Mouse (Mus musculus) kidney, embryonic 15.5 days (tissue): ENCODE data around the gene Gabrb3. TPM values are rescaled to one million over a fixed set of nuclear protein-coding genes. Genes with fewer than 3 reads are reported as not detected.

Experiments used
- ATAC-seq: fragments of 200-750 bp; cut with Nextera tagmentation; replicated peaks from 2 replicates; pipeline ENCODE4 v1.8.0; 2017; ENCODE audit warnings: moderate TSS enrichment; ENCODE audit not compliant: low FRiP score
- H3K27ac ChIP-seq: fragments of 300-500 bp; sonication (generic); 2 replicates; pipeline ENCODE4 v1.5.1; 2015; ENCODE audit warnings: mild to moderate bottlenecking, inconsistent platforms
- H3K27me3 ChIP-seq: fragments of 300-500 bp; sonication (generic); 2 replicates; pipeline ENCODE4 v1.6.1; 2015; ENCODE audit warnings: inconsistent platforms
- H3K36me3 ChIP-seq: fragments of 300-500 bp; sonication (generic); 2 replicates; pipeline ENCODE4 v1.6.1; 2015; ENCODE audit warnings: inconsistent platforms
- H3K4me1 ChIP-seq: fragments of 300-500 bp; sonication (generic); 2 replicates; pipeline ENCODE4 v1.6.1; 2015; ENCODE audit warnings: inconsistent platforms
- H3K4me2 ChIP-seq: fragments of 300-500 bp; sonication (generic); 2 replicates; pipeline ENCODE4 v1.6.1; 2015; ENCODE audit warnings: moderate library complexity, mild to moderate bottlenecking, inconsistent platforms
- H3K4me3 ChIP-seq: fragments of 300-500 bp; sonication (generic); replicated peaks from 2 replicates; pipeline ENCODE4 v1.5.1; 2015; ENCODE audit warnings: mild to moderate bottlenecking, inconsistent platforms
- H3K9ac ChIP-seq: fragments of 300-500 bp; sonication (generic); 2 replicates; pipeline ENCODE4 v1.6.1; 2015; ENCODE audit warnings: mild to moderate bottlenecking, inconsistent platforms
- H3K9me3 ChIP-seq: fragments of 300-500 bp; sonication (generic); replicated peaks from 2 replicates; pipeline ENCODE4 v1.6.1; 2016; ENCODE audit warnings: inconsistent platforms
- WGBS: fragments of 180-500 bp; shearing (Covaris S2); methylation state at CpG from one replicate; pipeline ENCODE4 v1.1.7; 2015; ENCODE audit warnings: mixed read lengths; 5-methylcytosine and 5-hydroxymethylcytosine counted together
- polyA plus RNA-seq: library from polyadenylated mRNA; unstranded; fragments of >200 nt; fragmentation: Nextera tagmentation; extraction: Ambion mirVana; gene quantifications from 2 replicates; pipeline ENCODE4 v1.2.1, GENCODE M21; 2015

Gabrb3 gene
- polyA plus RNA-seq, 1 experiment from 2014 or later = 1.8 TPM

DNA sequence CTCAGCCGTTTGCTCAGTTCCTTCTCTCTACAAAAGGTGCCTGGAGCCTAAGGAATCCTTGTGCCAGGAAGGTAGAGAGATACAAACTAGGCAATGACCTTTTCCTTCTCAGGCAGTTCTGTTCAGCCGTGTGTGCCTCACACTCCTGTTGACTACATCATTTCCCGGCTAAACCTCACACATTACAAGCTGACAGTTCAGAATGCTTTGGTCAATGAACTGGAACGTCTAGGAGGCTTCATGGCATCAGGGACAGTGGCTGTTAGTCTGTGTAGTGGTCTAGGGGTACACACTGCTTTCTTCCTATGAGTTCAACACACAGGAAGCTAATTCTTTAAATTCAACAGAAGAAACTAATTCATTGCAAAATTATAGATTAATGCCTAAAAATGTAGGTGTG is 216.2 kb downstream of the Gabrb3 start:
- Histone ChIP-seq H3K9ac (no peak overlapping the region), H3K4me1 (0 out of 2 replicates have a peak, but pooled peaks cover 7% of the 10 kb centered on the region), H3K4me3 (no peak overlapping the region), H3K9me3 (no peaks in the 10 kb centered on the region), H3K36me3 (no peaks in the 10 kb centered on the region), H3K4me2 (no peak overlapping the region), H3K27me3 (no peaks in the 10 kb centered on the region), H3K27ac (no peak overlapping the region)
- ATAC-seq = peak; percentile 87
- 25% methylated on average over 4 of the region's 4 CpGs for WGBS

DNA sequence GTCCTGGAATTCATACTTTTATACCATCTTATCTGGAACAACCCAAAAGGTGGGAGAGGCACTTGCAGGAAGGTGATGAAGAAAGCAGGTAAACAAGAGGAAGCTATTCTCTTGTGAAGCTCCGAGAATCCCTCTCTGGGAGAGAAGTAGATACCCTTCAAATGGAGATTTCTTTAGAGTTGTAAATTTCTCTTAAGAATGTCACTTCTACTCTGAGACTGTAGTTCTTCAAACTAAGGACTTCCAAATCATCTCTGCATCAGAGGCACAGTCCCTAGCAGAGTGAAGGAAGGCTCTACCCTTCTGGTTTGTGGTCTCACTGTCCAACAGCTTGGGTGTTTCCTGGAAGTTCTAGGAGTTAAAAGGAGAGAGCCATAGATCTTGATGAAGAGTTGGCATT is 221.3 kb downstream of the Gabrb3 start:
- Histone ChIP-seq H3K36me3 (no peaks in the 10 kb centered on the region), H3K9ac (no peak overlapping the region), H3K9me3 (no peaks in the 10 kb centered on the region), H3K27me3 (no peaks in the 10 kb centered on the region), H3K4me1 (no peaks in the 10 kb centered on the region), H3K4me3 (no peak overlapping the region), H3K4me2 (no peak overlapping the region), H3K27ac (no peak overlapping the region)
- 30% methylated on average over 1 of the region's 1 CpGs for WGBS
- ATAC-seq = no peak

DNA sequence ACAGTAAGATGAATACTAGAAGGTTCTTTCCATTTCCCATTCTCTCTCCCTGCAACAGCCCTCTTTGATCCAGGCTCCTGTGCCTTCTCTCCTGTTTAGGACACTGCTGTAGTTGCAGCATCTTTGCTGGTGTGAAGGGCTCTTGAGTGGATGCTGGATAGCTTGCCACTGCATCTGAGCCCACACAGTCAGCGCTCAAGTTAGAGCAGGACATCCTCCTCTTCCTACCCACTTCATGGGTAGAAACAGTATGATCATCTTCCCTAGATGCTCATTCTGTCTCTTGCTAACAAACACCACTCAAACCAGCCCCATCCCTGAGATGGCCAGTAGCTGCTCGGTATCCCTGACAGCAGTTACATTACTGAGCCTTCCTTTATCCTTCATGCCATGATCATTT is 227.9 kb downstream of the Gabrb3 start:
- no peaks in the 10 kb centered on the region for H3K36me3 ChIP-seq
- no peak for ATAC-seq

DNA sequence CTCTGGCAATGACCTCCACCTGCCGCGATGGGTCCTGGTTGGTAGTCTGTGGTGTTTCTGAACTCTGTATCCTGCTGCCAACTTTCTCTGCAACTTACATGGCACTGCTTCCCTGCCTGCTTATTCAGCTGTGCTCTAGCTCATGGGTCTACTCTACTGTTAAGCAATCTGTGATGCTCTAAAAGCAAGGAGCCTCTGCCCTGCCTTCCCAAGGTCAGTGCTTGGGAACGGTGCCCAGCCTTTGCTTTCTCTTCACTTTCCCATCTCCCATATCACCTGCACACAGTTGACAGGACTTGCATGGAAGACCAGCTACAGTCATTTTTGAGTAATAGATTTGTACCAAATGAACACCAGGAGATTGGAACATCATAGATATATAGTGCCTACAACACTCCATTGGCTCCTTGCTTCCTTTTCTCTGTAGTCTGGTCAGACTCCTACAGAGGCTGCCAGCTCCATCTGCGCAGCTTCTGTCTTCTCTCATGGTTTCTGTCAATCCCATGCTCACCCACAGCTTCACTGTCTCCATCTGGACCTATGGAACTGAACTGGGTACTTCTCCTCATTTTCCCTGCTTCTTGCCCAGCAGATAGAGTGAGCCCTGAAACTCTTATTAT is 228.8 kb downstream of the Gabrb3 start:
- Histone ChIP-seq H3K4me3 (no peak overlapping the region), H3K4me2 (no peak overlapping the region), H3K36me3 (no peaks in the 10 kb centered on the region), H3K9me3 (no peaks in the 10 kb centered on the region), H3K27me3 (no peaks in the 10 kb centered on the region), H3K27ac (no peak overlapping the region), H3K9ac (no peak overlapping the region), H3K4me1 (no peaks in the 10 kb centered on the region)
- ATAC-seq = no peak
- 92% methylated on average over 4 of the region's 4 CpGs for WGBS

More for the DNA sequence above, 227.9 kb downstream of the Gabrb3 start:
- WGBS = 83% methylated on average over 2 of the region's 2 CpGs
- H3K27ac ChIP-seq = no peak overlapping the region
- no peaks in the 10 kb centered on the region for H3K4me1 ChIP-seq
- H3K4me2 ChIP-seq = no peak overlapping the region
- H3K9me3 ChIP-seq = no peaks in the 10 kb centered on the region
- H3K9ac ChIP-seq = no peak overlapping the region
- no peaks in the 10 kb centered on the region for H3K27me3 ChIP-seq
- no peak overlapping the region for H3K4me3 ChIP-seq

DNA sequence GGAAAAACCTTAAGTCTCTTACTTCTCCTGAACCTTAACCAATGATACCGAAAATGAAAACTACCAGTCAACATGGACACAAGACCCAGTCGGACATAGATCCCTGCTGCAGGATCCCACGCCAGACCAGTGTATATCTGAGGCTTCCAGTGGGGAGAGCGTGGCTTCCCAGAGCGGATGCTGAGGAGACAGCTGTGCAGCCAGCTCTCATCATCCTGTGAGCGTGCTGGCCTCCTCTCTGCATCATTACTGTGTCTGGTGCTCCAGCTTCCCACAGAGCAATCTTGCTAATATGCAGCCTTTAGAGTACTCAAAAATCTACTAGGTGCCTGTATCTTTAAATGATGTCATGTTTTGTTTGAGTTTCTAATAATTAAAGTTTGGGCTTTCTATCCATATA is 257.9 kb downstream of the Gabrb3 start:
- no peak overlapping the region for H3K4me3 ChIP-seq
- no peaks in the 10 kb centered on the region for H3K27me3 ChIP-seq
- no peak overlapping the region for H3K27ac ChIP-seq
- H3K4me1 ChIP-seq = no peaks in the 10 kb centered on the region
- no peaks in the 10 kb centered on the region for H3K9me3 ChIP-seq
- ATAC-seq = no peak
- no peak overlapping the region for H3K9ac ChIP-seq
- 91% methylated on average over 6 of the region's 6 CpGs for WGBS
- H3K36me3 ChIP-seq = no peaks in the 10 kb centered on the region
- H3K4me2 ChIP-seq = no peak overlapping the region

DNA sequence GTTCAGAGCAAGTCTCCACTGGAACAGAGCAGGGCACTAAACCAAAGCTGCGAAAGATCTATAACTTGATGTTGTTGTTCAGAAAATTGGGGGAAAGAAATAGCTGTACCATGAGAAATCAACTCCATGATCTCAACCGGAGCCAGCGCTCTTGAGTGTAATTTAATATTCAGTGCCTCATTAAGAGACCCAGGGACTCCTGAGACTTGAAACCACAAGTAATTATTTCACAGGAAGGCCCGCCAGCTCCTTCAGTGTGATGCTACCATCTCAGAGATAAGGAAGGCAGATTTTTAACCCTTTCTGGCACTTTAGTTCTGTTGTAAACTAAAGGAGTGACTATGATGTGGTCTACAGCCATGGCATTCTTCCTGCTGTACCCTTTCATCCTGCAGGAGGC is 270.3 kb downstream of the Gabrb3 start:
- no peak for ATAC-seq
- Histone ChIP-seq H3K9me3 (no peaks in the 10 kb centered on the region), H3K27ac (no peak overlapping the region), H3K4me3 (no peak overlapping the region), H3K4me1 (no peaks in the 10 kb centered on the region), H3K36me3 (no peaks in the 10 kb centered on the region), H3K9ac (no peak overlapping the region), H3K4me2 (no peak overlapping the region), H3K27me3 (no peaks in the 10 kb centered on the region)
- WGBS = 45% methylated on average over 4 of the region's 4 CpGs

DNA sequence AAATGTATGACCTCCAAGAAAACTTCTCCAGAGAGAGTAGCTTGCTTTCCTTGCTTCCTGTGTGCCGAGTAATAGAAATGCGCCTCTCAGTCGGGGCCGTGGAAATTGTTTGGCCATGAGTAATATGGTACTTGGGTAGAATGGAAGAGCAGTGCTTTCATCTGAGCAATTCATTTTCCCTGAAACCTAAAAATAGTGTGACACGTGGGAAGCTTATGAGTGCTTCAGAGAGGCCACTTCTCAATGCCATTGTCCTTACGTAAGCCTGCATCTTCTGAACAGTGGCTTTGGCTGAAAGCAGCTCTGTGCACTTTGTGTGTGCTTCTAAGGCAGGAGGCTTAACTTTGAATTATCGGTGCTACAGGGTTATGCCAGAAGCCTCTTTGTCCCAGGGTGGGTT is 280.9 kb downstream of the Gabrb3 start:
- H3K9me3 ChIP-seq = no peaks in the 10 kb centered on the region
- H3K4me1 ChIP-seq = no peaks in the 10 kb centered on the region
- no peak overlapping the region for H3K9ac ChIP-seq
- no peak overlapping the region for H3K27ac ChIP-seq
- ATAC-seq = no peak
- H3K4me3 ChIP-seq = no peak overlapping the region
- no peak overlapping the region for H3K4me2 ChIP-seq
- H3K36me3 ChIP-seq = no peaks in the 10 kb centered on the region
- 89% methylated on average over 7 of the region's 7 CpGs for WGBS
- H3K27me3 ChIP-seq = no peaks in the 10 kb centered on the region

DNA sequence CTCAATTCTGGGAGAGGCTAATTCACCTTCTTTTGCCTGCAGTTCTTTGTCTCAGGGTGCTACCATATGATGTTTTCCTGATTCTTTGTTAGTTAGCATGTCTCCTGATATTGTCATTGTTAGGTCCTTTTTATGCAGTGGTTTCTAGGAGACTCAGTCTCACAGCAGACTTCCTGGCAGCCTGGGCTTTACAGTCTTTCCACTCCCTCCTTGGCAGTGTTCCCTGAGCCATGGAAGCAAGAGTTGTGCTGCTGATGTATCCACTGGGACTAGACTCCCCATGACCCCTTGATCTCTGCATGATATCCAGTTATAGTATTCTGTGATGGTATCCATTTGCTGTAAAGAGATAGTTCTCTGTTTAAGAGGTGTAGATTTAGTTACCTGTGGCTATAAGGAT is 281.6 kb downstream of the Gabrb3 start:
- no peak for ATAC-seq
- Histone ChIP-seq H3K27ac (no peak overlapping the region), H3K4me1 (no peaks in the 10 kb centered on the region), H3K36me3 (no peaks in the 10 kb centered on the region), H3K4me3 (no peak overlapping the region), H3K4me2 (no peak overlapping the region), H3K27me3 (no peaks in the 10 kb centered on the region), H3K9me3 (no peaks in the 10 kb centered on the region), H3K9ac (no peak overlapping the region)

DNA sequence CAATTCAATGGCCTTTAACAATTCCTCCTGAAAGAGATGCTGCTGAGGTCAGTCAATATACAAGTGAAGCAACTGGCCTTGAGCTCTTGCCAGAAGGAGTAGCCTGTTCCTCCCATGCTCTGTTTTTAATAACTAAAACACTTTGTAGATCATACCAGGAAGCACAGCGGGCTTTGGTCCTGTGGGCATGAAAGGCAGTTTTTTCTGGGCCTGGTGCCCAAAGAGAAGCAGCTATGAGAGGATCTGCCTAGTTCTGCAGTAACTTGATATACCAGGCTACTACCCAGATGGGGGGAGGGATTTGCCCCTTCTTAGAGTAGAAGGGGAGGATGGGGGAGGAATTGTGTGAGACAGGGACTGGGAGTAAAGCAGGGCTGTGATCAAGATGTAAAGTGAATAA is 284.1 kb downstream of the Gabrb3 start:
- no peaks in the 10 kb centered on the region for H3K4me1 ChIP-seq
- H3K27me3 ChIP-seq = no peaks in the 10 kb centered on the region
- H3K36me3 ChIP-seq = no peaks in the 10 kb centered on the region
- no peak overlapping the region for H3K4me2 ChIP-seq
- no peak overlapping the region for H3K9ac ChIP-seq
- no peak overlapping the region for H3K27ac ChIP-seq
- H3K4me3 ChIP-seq = no peak overlapping the region
- H3K9me3 ChIP-seq = no peaks in the 10 kb centered on the region
- WGBS = 79% methylated on average over 1 of the region's 1 CpGs
- ATAC-seq = no peak

DNA sequence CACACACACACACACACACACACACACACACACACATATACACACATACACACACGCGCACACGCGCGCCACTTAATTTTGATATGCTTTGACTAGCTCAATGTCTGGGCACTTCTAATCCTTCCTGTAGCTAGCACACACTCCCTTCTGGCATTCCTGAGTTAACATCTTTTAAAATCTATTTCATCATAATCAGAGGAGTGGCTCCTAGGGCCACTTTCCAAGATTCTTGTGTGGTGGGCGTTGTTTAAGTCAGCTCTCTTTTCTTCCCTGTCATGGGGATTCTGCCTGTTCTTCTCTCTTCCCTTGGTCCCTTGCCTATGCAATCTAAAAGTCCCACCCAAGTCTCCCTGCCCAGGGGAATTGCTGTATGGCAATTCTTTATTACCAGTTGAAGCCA is 286.6 kb downstream of the Gabrb3 start:
- H3K27ac ChIP-seq = no peak overlapping the region
- H3K27me3 ChIP-seq = no peaks in the 10 kb centered on the region
- H3K36me3 ChIP-seq = no peaks in the 10 kb centered on the region
- ATAC-seq = no peak
- H3K9me3 ChIP-seq = no peaks in the 10 kb centered on the region
- no peak overlapping the region for H3K4me3 ChIP-seq
- H3K4me2 ChIP-seq = no peak overlapping the region
- no peaks in the 10 kb centered on the region for H3K4me1 ChIP-seq
- no peak overlapping the region for H3K9ac ChIP-seq
- WGBS = 95% methylated on average over 6 of the region's 6 CpGs

DNA sequence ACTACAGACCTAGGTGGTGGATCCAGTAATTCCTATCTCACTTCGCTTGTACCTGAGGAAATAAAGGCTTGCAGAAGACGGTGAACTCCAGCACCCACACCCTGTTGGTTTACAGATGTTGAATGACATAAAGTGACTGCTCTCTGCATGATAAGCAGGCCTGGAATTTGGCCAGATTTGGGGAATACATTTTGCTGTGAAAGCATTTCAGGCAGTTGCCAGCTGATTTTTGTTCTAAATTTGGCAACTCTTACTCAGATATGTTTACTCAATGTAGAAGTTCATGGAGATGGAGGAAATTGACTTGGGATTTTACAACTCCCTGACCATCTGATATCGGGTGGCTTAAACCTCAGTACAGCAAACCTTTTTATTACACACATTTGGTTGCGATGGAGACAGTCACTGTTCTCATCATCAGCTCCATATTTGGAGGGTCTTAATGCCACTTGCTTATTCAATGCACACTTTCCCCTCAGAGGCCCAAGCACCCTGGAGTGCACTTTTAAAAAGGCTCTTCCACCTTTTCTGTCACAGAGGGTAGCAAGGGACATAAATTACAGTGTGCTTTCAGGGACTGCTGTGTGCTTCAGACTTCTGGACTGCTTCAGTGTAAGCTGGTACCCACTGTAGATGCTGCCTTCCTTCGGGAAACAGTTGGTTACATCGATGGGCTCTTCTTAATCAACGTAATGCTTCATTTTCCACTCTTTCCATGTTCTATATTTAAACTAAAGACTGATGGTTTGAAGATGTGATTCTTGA is 287.7 kb downstream of the Gabrb3 start:
- Histone ChIP-seq H3K4me1 (no peaks in the 10 kb centered on the region), H3K9me3 (no peaks in the 10 kb centered on the region), H3K4me3 (no peak overlapping the region), H3K4me2 (no peak overlapping the region), H3K27me3 (no peaks in the 10 kb centered on the region), H3K36me3 (no peaks in the 10 kb centered on the region), H3K9ac (no peak overlapping the region), H3K27ac (no peak overlapping the region)
- WGBS = 67% methylated on average over 7 of the region's 7 CpGs
- ATAC-seq = no peak

DNA sequence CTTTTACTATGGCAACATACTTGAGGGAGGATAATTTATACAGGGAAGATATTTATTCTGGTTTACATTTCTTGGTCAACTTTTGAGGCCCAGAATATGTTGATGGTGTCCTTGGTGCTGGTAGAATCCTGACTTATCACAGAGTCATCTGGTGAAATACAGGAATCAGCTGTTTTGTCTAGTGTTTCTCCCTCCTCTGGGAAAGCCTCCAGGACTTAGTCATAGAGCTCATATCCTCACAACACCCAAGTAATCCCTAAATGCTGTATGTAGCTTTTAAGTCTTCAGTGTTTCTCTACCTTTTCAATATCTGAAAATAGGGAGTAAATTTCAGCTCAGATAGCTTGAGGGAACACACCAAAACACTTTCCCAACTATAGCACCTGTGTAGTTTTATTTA is 292.2 kb downstream of the Gabrb3 start:
- Histone ChIP-seq H3K9ac (no peak overlapping the region), H3K36me3 (no peaks in the 10 kb centered on the region), H3K27ac (no peak overlapping the region), H3K4me2 (no peak overlapping the region), H3K27me3 (no peaks in the 10 kb centered on the region), H3K9me3 (no peaks in the 10 kb centered on the region), H3K4me3 (no peak overlapping the region), H3K4me1 (no peaks in the 10 kb centered on the region)
- ATAC-seq = no peak

DNA sequence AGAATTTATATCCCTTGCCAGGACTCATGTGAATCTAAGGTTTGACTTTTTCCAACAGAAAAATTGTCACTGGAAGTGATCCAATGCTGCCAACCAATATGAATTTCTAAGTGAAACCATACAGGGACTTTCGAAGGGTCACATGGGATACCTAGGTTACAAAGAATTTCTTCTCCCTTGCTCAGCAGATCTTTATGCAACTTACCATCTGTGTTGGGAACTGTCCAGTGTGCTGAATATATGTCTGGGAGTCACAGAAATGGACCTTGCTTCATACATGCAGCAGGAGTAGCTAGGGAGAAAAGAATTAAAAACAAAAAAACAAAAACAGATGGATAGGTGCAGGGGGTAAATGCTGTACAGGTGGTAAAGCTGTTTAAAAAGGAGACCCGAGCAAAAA is 327.3 kb downstream of the Gabrb3 start:
- Histone ChIP-seq H3K4me3 (no peak overlapping the region), H3K4me2 (no peak overlapping the region), H3K27me3 (no peaks in the 10 kb centered on the region), H3K4me1 (no peaks in the 10 kb centered on the region), H3K27ac (no peak overlapping the region), H3K36me3 (no peaks in the 10 kb centered on the region), H3K9ac (no peak overlapping the region), H3K9me3 (no peaks in the 10 kb centered on the region)
- 69% methylated on average over 2 of the region's 2 CpGs for WGBS
- no peak for ATAC-seq
